Mouse (Mus musculus): ENCODE results near the gene Cpne4. TPM values are rescaled to one million over a fixed set of nuclear protein-coding genes. Genes with fewer than 3 reads are reported as not detected.

Gene Cpne4
- polyA plus RNA-seq, 1 experiment = 0.24 TPM

DNA sequence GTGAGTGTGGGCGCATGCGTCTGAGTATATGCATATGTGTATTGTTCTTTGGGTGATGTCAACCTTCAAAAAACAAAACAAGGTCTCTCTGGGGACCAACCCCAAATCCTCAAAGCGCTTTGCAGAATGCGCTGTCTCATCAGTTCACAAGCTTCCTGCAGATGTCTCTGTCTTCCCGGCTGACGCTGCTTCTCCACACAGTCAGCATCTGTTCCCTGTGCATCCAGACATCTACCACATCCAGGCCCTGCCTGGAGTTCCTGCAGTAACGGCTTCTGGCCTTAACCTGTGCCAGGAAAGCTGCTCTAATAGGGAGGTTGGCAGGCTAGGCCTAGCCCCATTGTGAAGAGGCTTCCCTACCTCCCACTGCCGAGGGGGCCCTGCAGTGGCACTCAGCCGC lies 381.7 kb downstream of the Cpne4 start:
- TF ChIP-seq CTCF (IDR thresholded peaks at IDR 0.05; ENCODE audit: extremely low read depth, insufficient read length, insufficient replicate concordance, low read depth, low read length) (no peak), POLR2A (IDR thresholded peaks at IDR 0.05; ENCODE audit: low read depth, low read length) (no peak)
- WGBS = 75% methylated on average over 9 of the region's 9 CpGs
- Histone ChIP-seq H3K4me1 (ENCODE audit: control insufficient read depth, insufficient read depth, insufficient read length, low read length) (no peaks in the 10 kb centered on the region), H3K36me3 (ENCODE audit: control insufficient read depth, insufficient read depth, low read length) (no peaks in the 10 kb centered on the region), H3K4me3 (ENCODE audit: low read depth, low read length) (no peak overlapping the region), H3K27me3 (ENCODE audit: control insufficient read depth, insufficient read depth, low read length) (no peaks in the 10 kb centered on the region), H3K27ac (ENCODE audit: insufficient read depth, low read depth, low read length) (no peak overlapping the region)

DNA sequence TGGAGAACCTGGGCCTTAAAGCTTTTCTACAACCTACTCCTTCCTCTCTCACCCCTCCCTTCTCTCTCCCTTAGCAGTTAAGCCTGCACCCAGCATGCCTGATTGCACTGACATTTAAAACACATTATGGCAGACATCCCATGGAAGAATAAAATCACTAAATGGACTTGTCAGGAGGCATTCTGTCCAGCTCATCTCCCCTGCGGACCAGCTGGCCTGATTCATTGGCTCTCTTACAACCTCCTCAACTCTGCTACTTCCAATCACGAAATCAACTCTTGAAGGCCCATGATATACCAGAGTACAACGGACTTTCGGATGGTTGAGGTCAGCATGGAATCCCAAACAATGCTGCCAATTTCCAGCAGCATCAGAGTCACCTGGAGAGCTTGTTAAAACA lies 393.3 kb downstream of the Cpne4 start:
- no peaks in the 10 kb centered on the region for H3K27me3 ChIP-seq (ENCODE audit: control insufficient read depth, insufficient read depth, low read length)
- no peak for TF ChIP-seq POLR2A (IDR thresholded peaks at IDR 0.05; ENCODE audit: low read depth, low read length)
- WGBS = 73% methylated on average over 4 of the region's 4 CpGs
- no peak overlapping the region for H3K27ac ChIP-seq (ENCODE audit: insufficient read depth, low read depth, low read length)
- H3K4me3 ChIP-seq (ENCODE audit: low read depth, low read length) = no peak overlapping the region
- no peaks in the 10 kb centered on the region for H3K4me1 ChIP-seq (ENCODE audit: control insufficient read depth, insufficient read depth, insufficient read length, low read length)
- no peaks in the 10 kb centered on the region for H3K36me3 ChIP-seq (ENCODE audit: control insufficient read depth, insufficient read depth, low read length)

DNA sequence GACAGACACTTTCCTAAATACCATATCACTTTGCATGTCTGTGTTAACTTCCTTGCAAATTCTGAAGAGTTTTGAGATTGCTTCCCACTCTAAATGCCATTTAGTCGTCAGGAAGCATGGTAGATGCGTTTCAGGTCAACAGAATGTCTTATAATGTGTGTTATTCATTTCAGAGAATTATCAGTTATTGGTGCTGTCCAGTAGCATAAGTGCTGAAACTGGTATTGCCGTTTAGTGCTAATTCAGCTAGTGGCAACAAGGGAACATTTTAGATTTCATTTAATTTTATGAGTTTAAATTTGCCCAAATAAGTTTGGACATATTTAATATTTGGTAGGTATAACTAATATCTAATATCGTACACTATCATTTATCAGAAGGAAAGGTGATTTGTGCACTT lies 403.5 kb downstream of the Cpne4 start:
- Histone ChIP-seq H3K36me3 (ENCODE audit: control insufficient read depth, insufficient read depth, low read length) (no peaks in the 10 kb centered on the region), H3K4me3 (ENCODE audit: low read depth, low read length) (no peak overlapping the region), H3K27ac (ENCODE audit: insufficient read depth, low read depth, low read length) (no peak overlapping the region), H3K27me3 (ENCODE audit: control insufficient read depth, insufficient read depth, low read length) (no peaks in the 10 kb centered on the region), H3K4me1 (ENCODE audit: control insufficient read depth, insufficient read depth, insufficient read length, low read length) (no peaks in the 10 kb centered on the region)
- TF ChIP-seq POLR2A (IDR thresholded peaks at IDR 0.05; ENCODE audit: low read depth, low read length) (no peak), CTCF (IDR thresholded peaks at IDR 0.05; ENCODE audit: extremely low read depth, insufficient read length, insufficient replicate concordance, low read depth, low read length) (no peak)
- 54% methylated on average over 4 of the region's 4 CpGs for WGBS

DNA sequence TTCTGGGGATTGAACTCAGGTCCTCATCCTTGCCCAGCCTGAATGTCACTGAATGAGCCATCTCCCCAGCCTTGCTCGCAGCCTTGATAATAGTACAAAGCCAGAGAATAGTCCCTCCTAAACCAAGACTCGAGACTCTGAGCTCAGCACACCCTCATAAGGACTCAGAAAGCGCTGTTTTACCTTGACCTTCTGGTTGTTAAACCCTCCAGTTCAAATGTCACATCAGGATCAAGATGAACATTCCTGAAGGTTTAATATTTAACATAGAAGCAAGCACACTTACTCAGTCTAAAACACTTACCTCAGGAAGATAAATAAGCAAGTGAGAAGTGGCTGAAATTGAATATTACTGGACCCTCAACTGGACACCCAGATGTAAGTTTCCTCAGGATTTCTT lies 405.1 kb downstream of the Cpne4 start:
- Histone ChIP-seq H3K4me3 (ENCODE audit: low read depth, low read length) (no peak overlapping the region), H3K27me3 (ENCODE audit: control insufficient read depth, insufficient read depth, low read length) (no peaks in the 10 kb centered on the region), H3K27ac (ENCODE audit: insufficient read depth, low read depth, low read length) (no peak overlapping the region), H3K36me3 (ENCODE audit: control insufficient read depth, insufficient read depth, low read length) (no peaks in the 10 kb centered on the region), H3K4me1 (ENCODE audit: control insufficient read depth, insufficient read depth, insufficient read length, low read length) (no peaks in the 10 kb centered on the region)
- 19% methylated on average over 3 of the region's 3 CpGs for WGBS
- no peak for TF ChIP-seq CTCF (IDR thresholded peaks at IDR 0.05; ENCODE audit: extremely low read depth, insufficient read length, insufficient replicate concordance, low read depth, low read length)
- TF ChIP-seq POLR2A (IDR thresholded peaks at IDR 0.05; ENCODE audit: low read depth, low read length) = no peak

DNA sequence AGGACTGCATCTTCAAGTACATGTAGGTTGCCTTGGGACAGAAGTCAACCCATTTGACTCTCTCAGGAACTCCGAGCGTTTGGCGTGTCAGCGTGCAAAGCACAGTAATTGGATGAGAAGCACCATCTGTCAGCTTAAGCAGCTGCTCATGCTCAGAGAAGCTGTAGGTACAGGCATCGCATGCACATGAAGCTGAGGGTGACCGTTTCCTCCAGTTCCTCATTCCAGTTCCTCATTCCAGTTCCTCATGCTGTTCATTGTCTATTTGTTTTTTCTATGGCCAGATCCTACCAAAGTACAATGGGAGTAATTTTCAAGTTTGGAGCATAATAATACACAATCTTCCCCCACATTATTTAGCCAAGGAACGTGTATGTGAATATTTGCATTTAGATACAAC lies 425.7 kb downstream of the Cpne4 start:
- Histone ChIP-seq H3K4me1 (ENCODE audit: control insufficient read depth, insufficient read depth, insufficient read length, low read length) (no peaks in the 10 kb centered on the region), H3K4me3 (ENCODE audit: low read depth, low read length) (no peak overlapping the region), H3K27me3 (ENCODE audit: control insufficient read depth, insufficient read depth, low read length) (no peaks in the 10 kb centered on the region), H3K36me3 (ENCODE audit: control insufficient read depth, insufficient read depth, low read length) (no peaks in the 10 kb centered on the region), H3K27ac (ENCODE audit: insufficient read depth, low read depth, low read length) (no peak overlapping the region)
- 81% methylated on average over 7 of the region's 7 CpGs for WGBS
- no peak for TF ChIP-seq CTCF (IDR thresholded peaks at IDR 0.05; ENCODE audit: extremely low read depth, insufficient read length, insufficient replicate concordance, low read depth, low read length)
- TF ChIP-seq POLR2A (IDR thresholded peaks at IDR 0.05; ENCODE audit: low read depth, low read length) = no peak

DNA sequence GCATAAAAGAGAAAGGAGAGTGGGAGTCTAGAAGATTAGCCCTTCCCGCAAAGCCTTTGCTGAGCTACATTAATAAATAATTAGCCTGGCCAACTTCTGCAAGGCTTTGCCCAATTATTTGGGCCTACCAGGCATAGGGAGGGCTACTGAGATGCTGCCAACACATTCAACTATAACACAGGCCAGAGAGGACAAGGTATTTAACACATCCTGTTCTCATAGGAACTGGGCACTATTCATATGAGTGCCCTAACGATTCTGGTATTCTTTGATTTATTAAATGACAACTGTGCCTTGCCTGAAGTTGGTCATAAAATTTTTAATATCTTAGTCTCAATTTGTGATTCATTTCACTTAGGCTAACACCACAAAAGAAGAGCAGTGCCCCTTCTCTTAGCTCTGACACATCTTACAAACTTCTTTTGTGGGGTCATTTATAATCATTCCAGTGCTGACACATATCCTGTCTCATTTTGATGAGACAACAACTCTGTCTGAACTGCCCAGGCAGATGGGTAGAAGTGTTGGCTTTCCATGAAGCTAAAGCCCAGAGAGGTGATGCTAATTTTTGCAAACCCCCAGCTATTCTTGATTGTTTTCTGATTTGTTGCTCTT lies 435.0 kb downstream of the Cpne4 start:
- Histone ChIP-seq H3K27ac (ENCODE audit: insufficient read depth, low read depth, low read length) (no peak overlapping the region), H3K4me1 (ENCODE audit: control insufficient read depth, insufficient read depth, insufficient read length, low read length) (no peaks in the 10 kb centered on the region), H3K36me3 (ENCODE audit: control insufficient read depth, insufficient read depth, low read length) (no peaks in the 10 kb centered on the region), H3K27me3 (ENCODE audit: control insufficient read depth, insufficient read depth, low read length) (no peaks in the 10 kb centered on the region; the same call in 1 of the 2 replicates), H3K4me3 (ENCODE audit: low read depth, low read length) (no peak overlapping the region)
- 84% methylated on average over 2 of the region's 2 CpGs for WGBS
- TF ChIP-seq POLR2A (IDR thresholded peaks at IDR 0.05; ENCODE audit: low read depth, low read length) (no peak), CTCF (IDR thresholded peaks at IDR 0.05; ENCODE audit: extremely low read depth, insufficient read length, insufficient replicate concordance, low read depth, low read length) (no peak)

DNA sequence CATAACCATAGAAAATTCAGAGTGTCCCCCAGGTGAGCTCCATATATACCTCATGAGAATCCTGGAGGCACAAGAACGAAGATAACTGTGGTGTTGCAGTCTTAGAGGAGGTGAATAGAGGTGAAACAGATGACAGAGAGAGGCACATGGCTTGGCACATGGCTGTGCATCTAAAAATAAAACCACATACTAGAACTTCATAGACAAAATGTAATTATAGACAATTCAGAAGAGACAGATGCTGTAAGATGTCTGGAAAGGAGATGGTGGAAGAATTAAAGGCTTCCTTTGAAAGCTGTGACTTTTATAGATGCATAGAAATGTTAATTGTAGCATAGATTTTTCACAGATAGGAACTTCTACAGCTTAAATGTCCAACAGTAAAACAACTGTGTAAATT lies 451.1 kb downstream of the Cpne4 start:
- H3K4me3 ChIP-seq (ENCODE audit: low read depth, low read length) = no peak overlapping the region
- no peak for TF ChIP-seq CTCF (IDR thresholded peaks at IDR 0.05; ENCODE audit: extremely low read depth, insufficient read length, insufficient replicate concordance, low read depth, low read length)
- TF ChIP-seq POLR2A (IDR thresholded peaks at IDR 0.05; ENCODE audit: low read depth, low read length) = no peak
- no peaks in the 10 kb centered on the region for H3K27me3 ChIP-seq (ENCODE audit: control insufficient read depth, insufficient read depth, low read length)
- 40% methylated on average over 1 of the region's 1 CpGs for WGBS
- H3K27ac ChIP-seq (ENCODE audit: insufficient read depth, low read depth, low read length) = no peak overlapping the region
- H3K36me3 ChIP-seq (ENCODE audit: control insufficient read depth, insufficient read depth, low read length) = no peaks in the 10 kb centered on the region
- no peaks in the 10 kb centered on the region for H3K4me1 ChIP-seq (ENCODE audit: control insufficient read depth, insufficient read depth, insufficient read length, low read length)
